Mouse (Mus musculus): Measurements from ENCODE around the gene Brinp1.

Gene Brinp1

GRCm38 (mm10) chr4:68954322-68954901 lies at the start of gene Brinp1:
Brinp1 (minus strand) TSS chr4:68954397.
- peak; percentile 42 for DNase-seq (ENCODE audit: low spot score)

- no peak for DNase-seq (ENCODE audit: low spot score)
Measured at GRCm38 (mm10) chr4:68957265-68957664, 3.1 kb upstream of the Brinp1 start.

- DNase-seq (ENCODE audit: low spot score) = peak; percentile 77
Measured at GRCm38 (mm10) chr4:68955621-68956020, 1.4 kb upstream of the Brinp1 start.

- DNase-seq (ENCODE audit: low spot score) = no peak
Measured at GRCm38 (mm10) chr4:68953667-68954321, 403 bp downstream of the Brinp1 start.

- DNase-seq (ENCODE audit: low spot score) = no peak
Measured at GRCm38 (mm10) chr4:68953131-68953551, 1.1 kb downstream of the Brinp1 start.

- DNase-seq (ENCODE audit: low spot score) = peak; percentile 13
Measured at GRCm38 (mm10) chr4:68950556-68950955, 3.6 kb downstream of the Brinp1 start.

GRCm38 (mm10) chr4:68942938-68943337 lies 11.3 kb downstream of the Brinp1 start:
- no peak for DNase-seq (ENCODE audit: low spot score)

GRCm38 (mm10) chr4:68930022-68930421 lies 24.2 kb downstream of the Brinp1 start:
- DNase-seq (ENCODE audit: low spot score) = no peak

- no peak for DNase-seq (ENCODE audit: low spot score)
Measured at GRCm38 (mm10) chr4:68926091-68926490, 28.1 kb downstream of the Brinp1 start.

- no peak for DNase-seq (ENCODE audit: low spot score)
Measured at GRCm38 (mm10) chr4:68922944-68923343, 31.3 kb downstream of the Brinp1 start.

- no peak for DNase-seq (ENCODE audit: low spot score)
Measured at GRCm38 (mm10) chr4:68922504-68922903, 31.7 kb downstream of the Brinp1 start.

- no peak for DNase-seq (ENCODE audit: low spot score)
Measured at GRCm38 (mm10) chr4:68920127-68920526, 34.1 kb downstream of the Brinp1 start.

GRCm38 (mm10) chr4:68910942-68911341 lies 43.3 kb downstream of the Brinp1 start:
- no peak for DNase-seq (ENCODE audit: low spot score)

GRCm38 (mm10) chr4:68906417-68907210 lies 47.6 kb downstream of the Brinp1 start:
- peak; percentile 3 for DNase-seq (ENCODE audit: low spot score)

- DNase-seq (ENCODE audit: low spot score) = no peak
Measured at GRCm38 (mm10) chr4:68890526-68890925, 63.7 kb downstream of the Brinp1 start.

GRCm38 (mm10) chr4:68886276-68886675 lies 67.9 kb downstream of the Brinp1 start:
- no peak for DNase-seq (ENCODE audit: low spot score)

- DNase-seq (ENCODE audit: low spot score) = no peak
Measured at GRCm38 (mm10) chr4:68872028-68872427, 82.2 kb downstream of the Brinp1 start.

GRCm38 (mm10) chr4:68865135-68865767 lies 88.9 kb downstream of the Brinp1 start:
- DNase-seq (ENCODE audit: low spot score) = peak; percentile 7

- DNase-seq (ENCODE audit: low spot score) = no peak
Measured at GRCm38 (mm10) chr4:68864668-68865067, 89.5 kb downstream of the Brinp1 start.

- DNase-seq (ENCODE audit: low spot score) = no peak
Measured at GRCm38 (mm10) chr4:68856868-68857267, 97.3 kb downstream of the Brinp1 start.

GRCm38 (mm10) chr4:68849671-68850070 lies 104.5 kb downstream of the Brinp1 start:
- no peak for DNase-seq (ENCODE audit: low spot score)

GRCm38 (mm10) chr4:68846976-68847375 lies 107.2 kb downstream of the Brinp1 start:
- DNase-seq (ENCODE audit: low spot score) = no peak

GRCm38 (mm10) chr4:68845964-68846363 lies 108.2 kb downstream of the Brinp1 start:
- DNase-seq (ENCODE audit: low spot score) = peak; percentile 30
